Mouse (Mus musculus) CH12.LX (cell line): ENCODE data around the gene Fam240a. TPM values are rescaled to one million over a fixed set of nuclear protein-coding genes. Genes with fewer than 3 reads are reported as not detected.

Experiments
- DNase-seq: peaks from one replicate; pipeline ENCODE4 v3.0.0-alpha.2; 2013; ENCODE audit errors: extremely low read depth
- H3K27ac ChIP-seq: 2 replicates; pipeline ENCODE4 v1.5.1; 2012; ENCODE audit warnings: low read depth, mild to moderate bottlenecking, control low read depth, moderate library complexity; ENCODE audit not compliant: insufficient read depth
- H3K27me3 ChIP-seq: replicated peaks from 2 replicates; pipeline ENCODE3; 2012; ENCODE audit warnings: inconsistent platforms
- H3K36me3 ChIP-seq, 2 experiments: replicated peaks in 1 of 2; 2 replicates each; pipeline versions ENCODE3 to v1.6.1; 2012; ENCODE audit warnings: inconsistent platforms in 1 of 2, low read length in 1 of 2, mild to moderate bottlenecking in 1 of 2, mixed read lengths in 1 of 2, moderate library complexity in 1 of 2; ENCODE audit not compliant: control insufficient read depth in 1 of 2, insufficient read depth in 1 of 2
- H3K4me1 ChIP-seq, 2 experiments: 2 replicates each; pipeline ENCODE4 v1.6.1; 2012; ENCODE audit warnings: inconsistent platforms in 1 of 2, moderate library complexity in 1 of 2; ENCODE audit not compliant: insufficient read depth in 2 of 2, control insufficient read depth in 1 of 2
- H3K4me2 ChIP-seq: 2 replicates; pipeline ENCODE4 v1.6.1; 2012; ENCODE audit warnings: low read depth, mild to moderate bottlenecking, control low read depth; ENCODE audit not compliant: poor library complexity, insufficient read depth, severe bottlenecking
- H3K4me3 ChIP-seq, 3 experiments: fragments of 150-350 bp in 1 of 3; sonication (generic) in 1 of 3; replicated peaks in 1 of 3; 2 replicates each; pipeline versions ENCODE3 to v1.5.1; 2011 to 2012; ENCODE audit warnings: low read depth in 2 of 3, low read length in 2 of 3, mild to moderate bottlenecking in 2 of 3, moderate library complexity in 2 of 3, control low read depth in 1 of 3, improper control_type of control experiment in 1 of 3, inconsistent platforms in 1 of 3, mixed read lengths in 1 of 3; ENCODE audit not compliant: poor library complexity in 1 of 3
- H3K79me2 ChIP-seq: replicated peaks from 2 replicates; pipeline ENCODE4 v1.6.1; 2012; ENCODE audit warnings: mild to moderate bottlenecking, moderate library complexity; ENCODE audit not compliant: control insufficient read depth, poor library complexity, insufficient read depth, severe bottlenecking; ENCODE audit errors: extremely low read depth
- H3K9ac ChIP-seq: 2 replicates; pipeline ENCODE4 v1.6.1; 2012; ENCODE audit warnings: low read depth, mild to moderate bottlenecking, control low read depth, moderate library complexity; ENCODE audit not compliant: insufficient read depth
- H3K9me3 ChIP-seq: replicated peaks from 2 replicates; pipeline ENCODE3; 2012; ENCODE audit warnings: low read length, inconsistent platforms, mixed read lengths
- CHD1 ChIP-seq: IDR thresholded peaks from 2 replicates; pipeline ENCODE4 v1.6.1; 2012; ENCODE audit warnings: low read depth, low read length, improper control_type of control experiment, inconsistent platforms
- CHD2 ChIP-seq: IDR thresholded peaks from 2 replicates; pipeline ENCODE4 v1.6.1; 2011; ENCODE audit warnings: low read length, improper control_type of control experiment
- CTCF ChIP-seq, 2 experiments: IDR thresholded peaks in 1 of 2; conservative IDR thresholded peaks in 1 of 2; 2 replicates each; pipeline ENCODE4 v1.5.1; 2011 to 2012; ENCODE audit warnings: low read depth in 2 of 2, low read length in 2 of 2, improper control_type of control experiment in 1 of 2, inconsistent platforms in 1 of 2, mild to moderate bottlenecking in 1 of 2, moderate library complexity in 1 of 2
- EP300 ChIP-seq: IDR thresholded peaks from 2 replicates; pipeline ENCODE4 v1.6.1; 2011; ENCODE audit warnings: low read length, improper control_type of control experiment
- GABPA ChIP-seq: IDR thresholded peaks from 2 replicates; pipeline ENCODE4 v1.6.1; 2012; ENCODE audit warnings: low read depth, low read length, improper control_type of control experiment, inconsistent platforms; ENCODE audit not compliant: insufficient replicate concordance
- JUN ChIP-seq: IDR thresholded peaks from 2 replicates; pipeline ENCODE4 v1.6.1; 2011; ENCODE audit warnings: low read depth, mild to moderate bottlenecking, low read length, improper control_type of control experiment, moderate library complexity; ENCODE audit not compliant: insufficient read depth
- KAT2A ChIP-seq: IDR thresholded peaks from 2 replicates; pipeline ENCODE4 v1.6.1; 2012; ENCODE audit warnings: low read length, improper control_type of control experiment, inconsistent platforms; ENCODE audit not compliant: insufficient replicate concordance
- MXI1 ChIP-seq: IDR thresholded peaks from 2 replicates; pipeline ENCODE4 v1.6.1; 2011; ENCODE audit warnings: mild to moderate bottlenecking, low read depth, low read length, improper control_type of control experiment
- PAX5 ChIP-seq: IDR thresholded peaks from 2 replicates; pipeline ENCODE4 v1.6.1; 2012; ENCODE audit warnings: low read length, inconsistent platforms, mixed read lengths
- SIN3A ChIP-seq: IDR thresholded peaks from 2 replicates; pipeline ENCODE4 v1.6.1; 2012; ENCODE audit warnings: low read length, improper control_type of control experiment, inconsistent platforms
- SMC3 ChIP-seq: IDR thresholded peaks from 2 replicates; pipeline ENCODE4 v1.6.1; 2011; ENCODE audit warnings: low read depth, low read length, improper control_type of control experiment
- TBP ChIP-seq: conservative IDR thresholded peaks from 2 replicates; pipeline ENCODE4 v1.6.1; 2011; ENCODE audit warnings: low read depth, low read length, improper control_type of control experiment
- ZNF384 ChIP-seq: IDR thresholded peaks from 2 replicates; pipeline ENCODE4 v1.6.1; 2012; ENCODE audit warnings: low read depth, low read length, improper control_type of control experiment, inconsistent platforms
- dilution Hi-C: fragments of 300-500 bp; cut with MboI; formaldehyde crosslinking; loops from 2 replicates; pipeline ENCODE4 v1.14.3; 2020; ENCODE audit warnings: low sequenced_read_pairs; ENCODE audit not compliant: extremely low pct_unique_long_range_greater_than_20kb, extremely low pct_ligation_motif_present
- in situ Hi-C: fragments of 300-500 bp; cut with MboI; formaldehyde crosslinking; loops from 3 replicates; pipeline ENCODE4 v1.14.3; 2019; ENCODE audit warnings: low sequenced_read_pairs, low pct_ligation_motif_present, low pct_unique_long_range_greater_than_20kb, mixed read lengths
- polyA plus RNA-seq: library from polyadenylated mRNA; unstranded; fragments of >175 nt; gene quantifications from 2 replicates; pipeline ENCODE4 v1.2.1, GENCODE M21; 2012; ENCODE audit warnings: low read depth; ENCODE audit not compliant: insufficient read length
- total RNA-seq, 2 experiments: library from RNA; depleted of rRNA; stranded (reverse); fragments of 300-350 nt in 1 of 2; fragments of >200 nt in 1 of 2; gene quantifications; 2 replicates each; pipeline ENCODE4 v1.2.3; 2012 to 2014

The Fam240a gene
- total and polyA plus RNA-seq, 3 experiments = not detected

GRCm38 (mm10) chr9:110920665-110921419, 4.2 kb upstream of the Fam240a start:
- TF ChIP-seq SIN3A (no peak), CTCF (conservative IDR thresholded peaks at IDR 0.05 in 1 of 2, IDR thresholded peaks at IDR 0.05 in 1 of 2; ENCODE audit: low read depth in 2 of 2, low read length in 2 of 2) (no peak), GABPA (no peak), MXI1 (no peak), PAX5 (no peak), JUN (no peak)
- Histone ChIP-seq H3K27ac (no peak overlapping the region), H3K9me3 (no peaks in the 10 kb centered on the region), H3K27me3 (no peaks in the 10 kb centered on the region), H3K4me3 (no peak overlapping the region), H3K4me1 (no peaks in the 10 kb centered on the region), H3K9ac (no peak overlapping the region), H3K4me2 (no peak overlapping the region), H3K79me2 (no peaks in the 10 kb centered on the region), H3K36me3 (no peaks in the 10 kb centered on the region)
- no peak for DNase-seq
- dilution Hi-C loops = no loop called here
- in situ Hi-C loops = no loop called here

DNA sequence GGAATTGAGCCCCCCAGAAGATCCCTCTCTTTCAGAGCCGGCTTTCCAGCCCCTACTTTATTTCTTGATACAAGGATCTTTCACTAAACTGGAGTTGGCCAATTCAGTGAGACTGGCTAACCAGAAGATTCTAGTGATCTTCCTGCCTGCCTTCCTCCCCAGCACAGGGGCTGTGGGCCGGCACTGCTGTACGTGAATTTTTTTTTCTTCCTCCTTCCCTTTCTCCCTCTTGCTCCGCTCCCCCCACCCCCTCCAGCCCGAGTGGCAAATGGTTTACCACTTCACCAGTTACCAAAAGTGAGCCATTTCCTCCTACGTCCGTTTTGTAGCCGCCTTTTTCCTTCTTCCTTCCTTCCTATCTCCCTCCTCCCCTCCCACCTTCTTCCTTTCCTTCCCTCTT, 1.2 kb downstream of the Fam240a start:
- dilution Hi-C loops = no loop called here
- H3K9ac ChIP-seq = no peak overlapping the region
- H3K4me2 ChIP-seq = no peak overlapping the region
- no peak for TF ChIP-seq SMC3
- TF ChIP-seq TBP = no peak
- no peak for TF ChIP-seq KAT2A
- no peak for TF ChIP-seq PAX5
- no peak for TF ChIP-seq EP300
- no peaks in the 10 kb centered on the region for H3K79me2 ChIP-seq
- no peak for DNase-seq
- in situ Hi-C loops = no loop called here
- no peaks in the 10 kb centered on the region for H3K27me3 ChIP-seq
- H3K36me3 ChIP-seq = no peaks in the 10 kb centered on the region
- H3K4me1 ChIP-seq = peaks cover 0 to 3% of the 10 kb centered on the region in 2 experiments; a peak in 1 of 4 replicates
- no peak overlapping the region for H3K4me3 ChIP-seq
- H3K27ac ChIP-seq = no peak overlapping the region
- no peaks in the 10 kb centered on the region for H3K9me3 ChIP-seq

- H3K9me3 ChIP-seq = no peaks in the 10 kb centered on the region
- in situ Hi-C loops (no loop called here), dilution Hi-C loops (no loop called here)
- H3K9ac ChIP-seq = no peak overlapping the region
- H3K27ac ChIP-seq = no peak overlapping the region
- H3K36me3 ChIP-seq = no peaks in the 10 kb centered on the region
- H3K79me2 ChIP-seq = no peaks in the 10 kb centered on the region
- no peaks in the 10 kb centered on the region for H3K27me3 ChIP-seq
- peaks cover 0 to 6% of the 10 kb centered on the region in 2 experiments; a peak in 2 of 4 replicates for H3K4me1 ChIP-seq
- H3K4me2 ChIP-seq = no peak overlapping the region
- H3K4me3 ChIP-seq = no peak overlapping the region
- TF ChIP-seq CHD1 = no peak
- TF ChIP-seq CHD2 = no peak
- no peak for TF ChIP-seq ZNF384
- TF ChIP-seq GABPA = no peak
- no peak for DNase-seq
Observed at GRCm38 (mm10) chr9:110914631-110915236, 1.9 kb downstream of the Fam240a start.
